Mouse (Mus musculus) limb, embryonic 13.5 days (tissue): ENCODE results near the gene Med15. TPM values are rescaled to one million over a fixed set of nuclear protein-coding genes. Genes with fewer than 3 reads are reported as not detected.

Experiments
- ATAC-seq: fragments of 200-750 bp; cut with Nextera tagmentation; 2 replicates; pipeline ENCODE4 v1.8.0; 2017; ENCODE audit warnings: low read depth, moderate number of reproducible peaks, moderate TSS enrichment; ENCODE audit not compliant: low FRiP score
- H3K27ac ChIP-seq: fragments of 300-500 bp; sonication (generic); 2 replicates; pipeline ENCODE4 v1.5.1; 2015; ENCODE audit warnings: inconsistent platforms, mild to moderate bottlenecking, moderate library complexity
- H3K27me3 ChIP-seq: fragments of 300-500 bp; sonication (generic); 2 replicates; pipeline ENCODE4 v1.6.1; 2015; ENCODE audit warnings: mild to moderate bottlenecking, inconsistent platforms
- H3K36me3 ChIP-seq: fragments of 300-500 bp; sonication (generic); 2 replicates; pipeline ENCODE4 v1.6.1; 2015; ENCODE audit warnings: inconsistent platforms, mild to moderate bottlenecking, moderate library complexity
- H3K4me1 ChIP-seq: fragments of 300-500 bp; sonication (generic); 2 replicates; pipeline ENCODE4 v1.6.1; 2015; ENCODE audit warnings: inconsistent platforms
- H3K4me2 ChIP-seq: fragments of 300-500 bp; sonication (generic); replicated peaks from 2 replicates; pipeline ENCODE4 v1.6.1; 2015; ENCODE audit warnings: inconsistent platforms, mild to moderate bottlenecking, moderate library complexity
- H3K4me3 ChIP-seq: fragments of 300-500 bp; sonication (generic); 2 replicates; pipeline ENCODE4 v1.5.1; 2015; ENCODE audit warnings: moderate library complexity, mild to moderate bottlenecking, inconsistent platforms
- H3K9ac ChIP-seq: fragments of 300-500 bp; sonication (generic); 2 replicates; pipeline ENCODE4 v1.6.1; 2015; ENCODE audit warnings: mild to moderate bottlenecking, inconsistent platforms
- H3K9me3 ChIP-seq: fragments of 300-500 bp; sonication (generic); 2 replicates; pipeline ENCODE4 v1.6.1; 2016; ENCODE audit warnings: inconsistent platforms
- WGBS: fragments of 180-500 bp; shearing (Covaris S2); methylation state at CpG from one replicate; pipeline ENCODE4 v1.1.7; 2015; 5-methylcytosine and 5-hydroxymethylcytosine counted together
- polyA plus RNA-seq: library from polyadenylated mRNA; unstranded; fragments of >200 nt; fragmentation: Nextera tagmentation; extraction: Ambion mirVana; gene quantifications from 2 replicates; pipeline ENCODE4 v1.2.1, GENCODE M21; 2015

The Med15 gene
- polyA plus RNA-seq, 1 experiment from 2014 or later, result 49.8 TPM

- Histone ChIP-seq H3K27ac (no peak overlapping the region), H3K4me3 (no peak overlapping the region), H3K4me1 (no peaks in the 10 kb centered on the region), H3K9ac (no peak overlapping the region), H3K9me3 (no peaks in the 10 kb centered on the region), H3K36me3 (peaks cover 71% of the 10 kb centered on the region), H3K27me3 (no peaks in the 10 kb centered on the region), H3K4me2 (no peak overlapping the region)
- 87% methylated on average over 3 of the region's 3 CpGs for WGBS
- ATAC-seq, result no peak
These were observed 37.8 kb downstream of the Med15 start for GRCm38 (mm10) chr16:17694860-17695259.

GRCm38 (mm10) chr16:17669886-17670285 lies 62.8 kb downstream of the Med15 start:
- Histone ChIP-seq H3K4me3 (no peak overlapping the region), H3K36me3 (peaks cover 91% of the 10 kb centered on the region), H3K9ac (no peak overlapping the region), H3K27me3 (no peaks in the 10 kb centered on the region), H3K4me2 (no peak overlapping the region), H3K27ac (no peak overlapping the region), H3K9me3 (no peaks in the 10 kb centered on the region), H3K4me1 (no peaks in the 10 kb centered on the region)
- ATAC-seq, result no peak

GRCm38 (mm10) chr16:17665568-17665967 lies 67.1 kb downstream of the Med15 start:
- no peaks in the 10 kb centered on the region for H3K4me1 ChIP-seq
- no peak overlapping the region for H3K4me3 ChIP-seq
- H3K9ac ChIP-seq, result no peak overlapping the region
- H3K4me2 ChIP-seq, result no peak overlapping the region
- H3K36me3 ChIP-seq, result peaks cover 89% of the 10 kb centered on the region
- no peaks in the 10 kb centered on the region for H3K27me3 ChIP-seq
- no peaks in the 10 kb centered on the region for H3K9me3 ChIP-seq
- no peak for ATAC-seq
- H3K27ac ChIP-seq, result no peak overlapping the region

GRCm38 (mm10) chr16:17656212-17656871 lies 76.3 kb downstream of the Med15 start:
- no peaks in the 10 kb centered on the region for H3K9me3 ChIP-seq
- H3K4me2 ChIP-seq, result no peak overlapping the region
- WGBS, result 93% methylated on average over 5 of the region's 5 CpGs
- peaks cover 95% of the 10 kb centered on the region for H3K36me3 ChIP-seq
- no peaks in the 10 kb centered on the region for H3K27me3 ChIP-seq
- H3K4me1 ChIP-seq, result no peaks in the 10 kb centered on the region
- no peak for ATAC-seq
- no peak overlapping the region for H3K27ac ChIP-seq
- H3K4me3 ChIP-seq, result no peak overlapping the region
- no peak overlapping the region for H3K9ac ChIP-seq

- Histone ChIP-seq H3K4me1 (no peaks in the 10 kb centered on the region), H3K36me3 (peaks cover 95% of the 10 kb centered on the region)
- 94% methylated on average over 4 of the region's 4 CpGs for whole genome bisulfite sequencing
These were observed 78.4 kb downstream of the Med15 start for GRCm38 (mm10) chr16:17654188-17654795.

GRCm38 (mm10) chr16:17653601-17654000 lies 79.1 kb downstream of the Med15 start:
- Histone ChIP-seq H3K4me3 (no peak overlapping the region), H3K27me3 (no peaks in the 10 kb centered on the region), H3K27ac (no peak overlapping the region), H3K36me3 (peaks cover 98% of the 10 kb centered on the region), H3K9ac (no peak overlapping the region), H3K9me3 (no peaks in the 10 kb centered on the region), H3K4me1 (no peaks in the 10 kb centered on the region), H3K4me2 (no peak overlapping the region)
- WGBS, result 89% methylated on average over 5 of the region's 5 CpGs
- no peak for ATAC-seq

More at GRCm38 (mm10) chr16:17654188-17654795, 78.4 kb downstream of the Med15 start:
- Histone ChIP-seq H3K9ac (no peak overlapping the region), H3K27ac (no peak overlapping the region), H3K4me2 (no peak overlapping the region), H3K9me3 (no peaks in the 10 kb centered on the region), H3K4me3 (no peak overlapping the region), H3K27me3 (no peaks in the 10 kb centered on the region)
- no peak for ATAC-seq

GRCm38 (mm10) chr16:17652607-17653006 lies 80.1 kb downstream of the Med15 start:
- peaks cover 94% of the 10 kb centered on the region for H3K36me3 ChIP-seq

GRCm38 (mm10) chr16:17650711-17651110 lies 82.0 kb downstream of the Med15 start:
- no peak overlapping the region for H3K27ac ChIP-seq
- H3K4me2 ChIP-seq, result no peak overlapping the region
- H3K9me3 ChIP-seq, result no peaks in the 10 kb centered on the region
- H3K27me3 ChIP-seq, result no peaks in the 10 kb centered on the region
- H3K4me1 ChIP-seq, result peaks cover 7% of the 10 kb centered on the region
- H3K9ac ChIP-seq, result no peak overlapping the region
- 100% methylated on average over 1 of the region's 1 CpGs for WGBS
- no peak overlapping the region for H3K4me3 ChIP-seq
- peaks cover 75% of the 10 kb centered on the region for H3K36me3 ChIP-seq
- no peak for ATAC-seq

More at GRCm38 (mm10) chr16:17652607-17653006, 80.1 kb downstream of the Med15 start:
- Histone ChIP-seq H3K4me3 (no peak overlapping the region), H3K4me2 (no peak overlapping the region), H3K4me1 (no peaks in the 10 kb centered on the region), H3K27me3 (no peaks in the 10 kb centered on the region), H3K9ac (no peak overlapping the region), H3K9me3 (no peaks in the 10 kb centered on the region), H3K27ac (no peak overlapping the region)
- 87% methylated on average over 4 of the region's 4 CpGs for WGBS
- ATAC-seq, result no peak

- no peak overlapping the region for H3K9ac ChIP-seq
- ATAC-seq, result no peak
- peaks cover 68% of the 10 kb centered on the region for H3K36me3 ChIP-seq
- 87% methylated on average over 16 of the region's 16 CpGs for WGBS
- H3K9me3 ChIP-seq, result no peaks in the 10 kb centered on the region
- H3K27me3 ChIP-seq, result no peaks in the 10 kb centered on the region
- H3K4me1 ChIP-seq, result peaks cover 7% of the 10 kb centered on the region
- H3K27ac ChIP-seq, result no peak overlapping the region
- no peak overlapping the region for H3K4me2 ChIP-seq
- H3K4me3 ChIP-seq, result no peak overlapping the region
These were observed 82.6 kb downstream of the Med15 start for GRCm38 (mm10) chr16:17649925-17650605.

- H3K9me3 ChIP-seq, result no peaks in the 10 kb centered on the region
- WGBS, result 86% methylated on average over 10 of the region's 10 CpGs
- no peak overlapping the region for H3K27ac ChIP-seq
- H3K36me3 ChIP-seq, result peaks cover 60% of the 10 kb centered on the region
- peaks cover 7% of the 10 kb centered on the region for H3K4me1 ChIP-seq
- no peak overlapping the region for H3K9ac ChIP-seq
- no peaks in the 10 kb centered on the region for H3K27me3 ChIP-seq
- no peak for ATAC-seq
- no peak overlapping the region for H3K4me3 ChIP-seq
- no peak overlapping the region for H3K4me2 ChIP-seq
These were observed 84.9 kb downstream of the Med15 start for GRCm38 (mm10) chr16:17647566-17648340.

- Histone ChIP-seq H3K4me1 (peaks cover 7% of the 10 kb centered on the region), H3K9me3 (no peaks in the 10 kb centered on the region), H3K27me3 (no peaks in the 10 kb centered on the region), H3K36me3 (peaks cover 60% of the 10 kb centered on the region), H3K9ac (peak overlapping the region; percentile 79), H3K4me2 (peak overlapping the region; percentile 75), H3K4me3 (peak overlapping the region; percentile 58), H3K27ac (no peak overlapping the region)
- 15% methylated on average over 1 of the region's 1 CpGs for WGBS
- no peak for ATAC-seq
These were observed 85.5 kb downstream of the Med15 start for GRCm38 (mm10) chr16:17647156-17647555.
